Mouse (Mus musculus) skeletal muscle tissue, adult 2 months (tissue): Measurements from ENCODE around the gene Fam168a.
"Not testable (repeated sequence)": the region's sequence is repeated elsewhere in the genome, so short reads cannot be mapped to it uniquely, and the experiment has no call there.

Experiments
- DNase-seq: peaks from one replicate; pipeline ENCODE4 v3.0.0-alpha.2; 2012; ENCODE audit warnings: low read depth, low spot score

The Fam168a gene

DNA sequence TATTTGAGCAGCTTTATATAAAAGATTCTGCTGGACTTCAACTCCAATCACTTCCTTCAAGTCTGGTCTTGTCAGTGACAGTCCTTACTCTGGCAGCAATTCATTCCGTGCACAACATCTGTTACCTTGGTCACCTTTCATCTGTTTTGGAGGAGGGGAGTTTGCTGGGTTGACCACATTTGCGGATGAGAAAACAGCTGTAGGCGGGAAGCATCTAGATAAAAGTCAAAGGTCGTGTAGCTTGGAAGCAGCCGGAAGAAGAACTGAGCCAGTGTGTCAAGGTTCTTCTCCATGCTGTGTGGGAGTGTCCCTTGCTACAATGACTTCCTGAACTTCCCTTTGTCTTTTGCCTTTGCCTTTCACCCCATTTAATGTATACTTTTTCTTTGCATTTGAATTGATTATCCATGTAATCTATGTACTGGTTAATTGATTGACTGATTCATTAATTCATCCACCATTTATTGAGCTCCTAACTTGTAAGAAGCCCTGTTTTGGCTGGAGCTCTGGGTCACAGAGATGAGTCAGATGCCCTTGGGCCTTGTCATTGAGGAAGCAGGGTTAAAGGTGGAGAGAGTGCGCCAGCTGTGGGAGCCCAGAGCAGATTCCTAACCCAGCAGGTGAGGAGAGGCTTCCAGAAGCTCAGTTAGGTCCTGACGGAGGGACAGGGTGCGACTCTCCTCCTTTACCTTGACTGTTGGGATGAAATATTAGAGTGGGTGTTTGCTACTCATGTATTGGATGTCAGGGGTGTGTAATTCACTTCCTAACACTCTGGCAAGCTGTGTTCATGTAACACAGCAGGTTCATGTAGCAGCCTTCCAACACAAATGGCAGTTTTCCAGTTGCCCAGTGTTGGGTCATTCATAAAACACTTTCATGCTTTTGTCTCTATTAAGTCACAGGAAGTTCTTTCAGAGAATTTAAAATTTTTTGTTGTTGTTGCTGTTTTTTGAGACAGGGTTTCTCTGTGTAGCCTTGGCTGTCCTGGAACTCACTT is 6.4 kb upstream of the Fam168a start:
- DNase-seq = no peak

DNA sequence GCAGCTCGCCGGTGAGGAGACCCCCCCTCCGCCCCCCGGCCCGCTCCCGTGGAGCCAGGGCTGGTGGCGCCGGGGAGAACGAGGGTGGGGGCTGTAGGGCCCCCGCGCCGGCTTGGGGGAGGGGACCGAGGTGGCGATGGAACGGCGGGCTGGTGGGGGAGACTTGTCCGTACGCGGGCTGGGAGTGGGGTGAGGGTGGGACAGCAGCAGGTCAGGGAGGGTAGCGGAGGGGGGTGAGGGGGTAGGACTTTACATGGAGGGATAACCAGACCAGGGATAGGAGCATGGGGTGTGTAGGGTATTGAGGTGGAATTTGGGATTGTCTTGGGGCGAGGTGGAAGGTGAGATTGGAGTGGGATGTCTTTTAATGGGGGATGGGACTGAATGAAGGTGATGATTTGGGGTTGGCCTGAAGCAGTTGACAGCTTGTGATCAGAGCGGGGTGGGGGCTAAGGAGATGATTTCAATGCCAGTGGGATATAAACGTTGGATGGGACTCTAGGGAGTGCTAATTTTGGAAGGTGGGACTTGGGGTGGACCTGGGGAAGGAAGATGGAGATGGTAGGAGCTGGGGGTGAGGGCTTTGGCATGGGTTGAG is 547 bp downstream of the Fam168a start:
- no peak for DNase-seq

GRCm38 (mm10) chr7:100718741-100719140 is 12.3 kb downstream of the Fam168a start:
- no peak for DNase-seq

GRCm38 (mm10) chr7:100722268-100722667 is 15.8 kb downstream of the Fam168a start:
- DNase-seq = no peak

GRCm38 (mm10) chr7:100723453-100724294 is 17.2 kb downstream of the Fam168a start:
- no peak for DNase-seq

- no peak for DNase-seq
Measured at GRCm38 (mm10) chr7:100727538-100728085, 21.2 kb downstream of the Fam168a start.

GRCm38 (mm10) chr7:100729778-100730177 is 23.3 kb downstream of the Fam168a start:
- no peak for DNase-seq

DNA sequence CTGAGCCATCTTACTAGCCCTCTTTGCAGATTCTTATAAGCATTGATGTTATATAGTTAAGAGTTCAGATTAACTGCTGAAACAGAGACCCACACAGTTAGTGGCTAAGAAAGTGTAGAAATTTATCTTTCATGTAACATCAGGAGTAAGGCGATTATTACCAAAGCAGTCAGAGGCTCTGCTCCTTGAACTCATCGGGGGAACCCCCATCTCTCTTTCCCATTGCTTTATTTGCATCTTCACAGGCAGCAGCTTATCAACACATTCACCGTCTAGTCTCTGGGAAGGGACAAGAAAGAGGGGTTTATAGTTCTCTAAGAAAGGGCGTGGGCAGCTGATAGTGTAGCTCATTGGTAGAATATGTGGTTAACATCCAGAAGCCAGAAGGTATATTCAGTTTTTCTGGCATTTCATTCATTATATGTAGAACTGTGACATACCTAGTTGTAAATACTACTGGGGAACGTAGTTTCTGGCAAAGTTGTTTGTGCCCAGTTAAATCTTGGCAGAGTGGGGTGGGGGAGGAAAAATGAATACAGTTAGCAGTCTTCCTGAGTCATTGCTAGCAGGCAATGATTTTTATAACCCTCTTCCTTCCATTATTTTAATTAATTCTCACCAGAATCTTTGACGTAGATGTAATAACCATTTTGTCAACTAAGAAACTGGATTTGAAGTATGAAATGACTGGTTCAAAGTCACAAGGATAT is 26.1 kb downstream of the Fam168a start:
- no peak for DNase-seq

DNA sequence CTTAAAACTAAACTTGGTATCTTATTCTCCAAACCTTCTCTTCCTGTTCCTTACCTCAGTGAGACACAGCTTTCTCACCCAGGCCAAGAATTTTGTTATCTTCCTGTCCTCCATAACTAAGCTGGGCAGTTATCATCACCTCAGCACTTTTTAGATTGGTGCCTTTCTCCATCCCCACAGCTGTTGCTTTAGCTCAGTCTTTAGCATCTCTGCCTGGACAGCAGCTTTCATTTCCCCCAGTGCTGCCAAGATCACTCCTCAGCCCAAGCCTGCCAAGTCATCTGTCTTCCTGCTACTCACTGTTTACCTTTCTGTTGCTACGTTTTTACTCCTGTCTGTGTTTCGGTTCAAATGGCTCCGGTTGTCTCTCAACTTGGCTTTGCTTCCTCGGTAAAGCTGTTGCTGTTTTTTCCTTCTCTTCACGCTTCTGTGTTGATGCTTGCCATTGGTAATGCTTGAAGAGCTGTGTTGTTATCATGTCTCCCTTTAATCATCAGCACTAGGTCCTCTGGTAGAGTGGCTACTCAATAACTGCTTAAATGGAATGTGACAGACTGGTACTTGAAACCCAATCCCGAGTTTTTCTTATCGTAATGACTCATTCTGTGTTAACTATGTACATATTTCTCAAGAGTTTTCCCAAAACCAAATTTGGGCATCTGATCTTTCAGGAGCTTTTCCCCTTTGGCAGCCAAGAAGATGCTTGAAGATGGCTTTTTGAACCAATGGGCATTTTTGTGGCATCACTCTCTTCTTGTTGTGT is 26.8 kb downstream of the Fam168a start:
- DNase-seq = peak; percentile 57

GRCm38 (mm10) chr7:100734201-100734600 is 27.8 kb downstream of the Fam168a start:
- DNase-seq = no peak

DNA sequence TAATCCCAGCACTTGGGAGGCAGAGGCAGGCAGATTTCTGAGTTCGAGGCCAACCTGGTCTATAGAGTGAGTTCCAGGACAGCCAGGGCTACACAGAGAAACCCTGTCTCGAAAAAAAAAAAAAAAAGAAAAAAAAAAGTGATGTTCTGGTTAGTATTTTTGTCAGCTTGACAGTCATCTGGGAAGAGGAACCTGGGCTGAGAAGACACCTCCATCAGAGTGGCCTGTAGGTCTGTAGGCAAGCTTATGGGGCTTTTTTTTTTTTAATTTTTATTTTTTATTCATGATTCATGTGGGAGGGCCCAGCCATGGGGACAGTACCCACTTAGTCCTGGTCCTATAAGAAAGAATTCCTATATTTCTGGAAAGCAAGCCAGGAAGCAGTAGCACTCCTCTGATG is 28.5 kb downstream of the Fam168a start:
- not testable (repeated sequence) for DNase-seq

- DNase-seq = no peak
Measured at GRCm38 (mm10) chr7:100736131-100736530, 29.7 kb downstream of the Fam168a start.

GRCm38 (mm10) chr7:100744372-100744771 is 37.9 kb downstream of the Fam168a start:
- DNase-seq = no peak

DNA sequence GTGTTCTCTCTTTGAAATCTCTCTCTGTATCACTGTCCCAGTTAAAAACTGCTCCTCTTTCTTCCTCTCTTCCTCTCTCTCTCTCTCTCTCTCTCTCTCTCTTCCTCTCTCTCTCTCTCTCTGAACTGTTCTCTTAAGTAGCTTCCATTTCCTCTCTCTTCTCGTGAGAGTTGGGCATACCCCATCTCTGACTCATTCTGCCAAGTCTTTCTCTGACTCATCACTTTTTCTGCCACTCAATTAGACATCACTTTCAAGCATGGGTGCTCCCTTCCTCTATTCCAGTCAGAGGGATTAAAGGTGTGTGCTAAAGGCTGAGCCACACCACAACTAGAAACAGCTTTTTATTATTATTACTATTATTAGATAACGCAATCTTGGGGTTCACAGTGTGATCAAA is 43.7 kb downstream of the Fam168a start:
- no peak for DNase-seq

DNA sequence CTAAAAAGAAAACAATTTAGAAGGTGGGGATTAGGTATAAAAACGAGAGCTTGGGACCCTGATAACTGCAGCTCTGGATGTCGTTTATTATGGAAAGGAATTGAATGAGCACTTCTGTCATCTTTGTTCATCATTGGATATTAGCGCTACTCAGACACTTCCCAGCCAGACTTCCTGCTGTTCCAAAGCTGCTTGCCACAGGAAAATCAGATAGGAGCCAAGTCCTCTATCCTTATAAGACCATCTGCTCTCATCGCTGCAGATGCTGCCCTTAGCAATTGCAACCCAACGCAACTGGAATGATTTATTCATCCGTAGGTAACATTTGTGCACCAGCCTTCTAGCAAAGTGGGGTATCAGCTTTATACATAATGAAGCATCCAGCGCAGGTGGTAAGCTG is 52.3 kb downstream of the Fam168a start:
- no peak for DNase-seq

GRCm38 (mm10) chr7:100762726-100763125 is 56.3 kb downstream of the Fam168a start:
- DNase-seq = peak; percentile 13

DNA sequence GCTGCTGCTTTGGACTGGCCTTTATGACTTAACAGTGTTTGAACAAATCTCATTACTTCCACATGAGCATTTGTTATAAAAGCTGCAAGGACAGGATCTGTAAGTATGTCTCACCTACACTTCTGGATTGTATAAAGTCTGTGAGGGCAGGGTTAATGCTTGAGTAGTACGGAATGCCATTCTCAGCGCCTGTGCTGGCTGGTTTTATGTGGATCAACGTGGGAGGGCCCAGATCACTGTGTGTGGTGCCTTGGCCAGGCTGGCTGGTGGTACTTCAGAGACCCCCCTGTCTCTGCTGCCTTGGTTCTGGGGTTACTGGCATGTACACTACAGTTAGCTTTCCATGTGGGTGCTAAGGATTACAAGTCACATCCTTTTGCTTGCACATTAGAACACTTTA is 61.1 kb downstream of the Fam168a start:
- no peak for DNase-seq

- DNase-seq = no peak
Measured at GRCm38 (mm10) chr7:100768009-100768408, 61.6 kb downstream of the Fam168a start.

- no peak for DNase-seq
Measured at GRCm38 (mm10) chr7:100769534-100770083, 63.2 kb downstream of the Fam168a start.
